In genomic region chr7:25530837-25531236, GRCm38 (mm10) we compare ENCODE assay signal across 29 mouse cellular contexts. TPM values are rescaled to one million over a fixed set of nuclear protein-coding genes. Genes with fewer than 3 reads are reported as not detected.
DNase-seq lines count a peak whose midpoint lies in the region; ATAC-seq and TF ChIP-seq lines count a peak whose summit lies in the region.
"Had no signal": no experiment of that assay in that cellular context is flagged by ENCODE, and none has a peak within 500 bp of the region (broad histone marks: within the 10 kb centered on the region; RNA-seq: fewer than 3 reads in every experiment).

No protein-coding gene starts in this region.

- H3K9ac ChIP-seq in ES-Bruce4 (ENCODE audit: low read depth, poor library complexity, severe bottlenecking) = no peak overlapping the region
- no peak overlapping the region for H3K9ac ChIP-seq in intestine, postnatal 0 days (ENCODE audit: low read depth, low read length)
- no peak overlapping the region for H3K9ac ChIP-seq in forebrain, embryonic 14.5 days (ENCODE audit: low read length)
- H3K9ac ChIP-seq in forebrain, embryonic 12.5 days = no peak overlapping the region
- H3K9ac ChIP-seq: embryonic facial prominence, embryonic 12.5 days; heart, embryonic 15.5 days; limb, embryonic 13.5 days; liver, embryonic 12.5 days had no signal

- H3K9me3 ChIP-seq in ES-Bruce4 (replicated peaks; ENCODE audit: control insufficient read depth, insufficient read depth, low read length, poor library complexity, severe bottlenecking) = peaks cover 24% of the 10 kb centered on the region
- no peaks in the 10 kb centered on the region for H3K9me3 ChIP-seq in intestine, postnatal 0 days (ENCODE audit: control insufficient read depth)
- no peaks in the 10 kb centered on the region for H3K9me3 ChIP-seq in forebrain, embryonic 14.5 days (replicated peaks; ENCODE audit: control insufficient read depth, low read length)
- H3K9me3 ChIP-seq in forebrain, embryonic 12.5 days = no peaks in the 10 kb centered on the region
- H3K9me3 ChIP-seq: embryonic facial prominence, embryonic 12.5 days; heart, embryonic 15.5 days; hindbrain, embryonic 10.5 days; limb, embryonic 13.5 days; liver, embryonic 12.5 days had no signal

- H3K27ac ChIP-seq in ES-Bruce4 (ENCODE audit: insufficient read depth, low read length) = peak overlapping the region; percentile 79
- H3K27ac ChIP-seq in intestine, postnatal 0 days (ENCODE audit: low read depth, low read length) = no peak overlapping the region
- H3K27ac ChIP-seq in forebrain, embryonic 14.5 days (ENCODE audit: low read depth, low read length) = no peak overlapping the region
- no peak overlapping the region for H3K27ac ChIP-seq in forebrain, embryonic 12.5 days
- H3K27ac ChIP-seq: embryonic facial prominence, embryonic 12.5 days; heart, embryonic 15.5 days; hindbrain, embryonic 10.5 days; limb, embryonic 13.5 days; liver, embryonic 12.5 days; stomach, postnatal 0 days had no signal

- H3K4me2 ChIP-seq in intestine, postnatal 0 days (replicated peaks; ENCODE audit: low read depth) = no peak overlapping the region
- no peak overlapping the region for H3K4me2 ChIP-seq in forebrain, embryonic 14.5 days (ENCODE audit: low read length)
- H3K4me2 ChIP-seq in forebrain, embryonic 12.5 days = no peak overlapping the region
- H3K4me2 ChIP-seq: embryonic facial prominence, embryonic 12.5 days; heart, embryonic 15.5 days; limb, embryonic 13.5 days; liver, embryonic 12.5 days; midbrain, embryonic 11.5 days had no signal

- peak; percentile 21 to 62 for DNase-seq in heart, adult 9 months (ENCODE audit: low spot score in 2 of 2)
- DNase-seq in heart, postnatal 36 days = no peak
- peak; percentile 87 for DNase-seq in R1 (ENCODE audit: low read depth, low spot score)
- DNase-seq in forebrain, embryonic 14.5 days (ENCODE audit: low spot score) = no peak
- DNase-seq: adrenal gland, adult 2 months; B cell, adult 2 months; cerebellum, adult 11-12 months; cerebellum, postnatal 10 days; gastrocnemius, postnatal 10 days; kidney, adult 11 months; lung, adult 18-20 months; lung, postnatal 14 days had no signal

- no peaks in the 10 kb centered on the region for H3K36me3 ChIP-seq in ES-Bruce4 (ENCODE audit: control insufficient read depth, insufficient read depth, low read length, poor library complexity, severe bottlenecking)
- no peaks in the 10 kb centered on the region for H3K36me3 ChIP-seq in intestine, postnatal 0 days (ENCODE audit: control insufficient read depth, insufficient read depth)
- H3K36me3 ChIP-seq in forebrain, embryonic 14.5 days (ENCODE audit: control insufficient read depth, insufficient read depth, low read length) = no peaks in the 10 kb centered on the region
- no peaks in the 10 kb centered on the region for H3K36me3 ChIP-seq in forebrain, embryonic 12.5 days (replicated peaks)
- H3K36me3 ChIP-seq: embryonic facial prominence, embryonic 12.5 days; heart, embryonic 15.5 days; hindbrain, embryonic 10.5 days; limb, embryonic 13.5 days; liver, embryonic 12.5 days had no signal

- intact Hi-C loops in heart, postnatal 36 days (cut with DNase I) = no loop called here

- H3K4me3 ChIP-seq in ES-Bruce4 (ENCODE audit: low read depth, low read length) = no peak overlapping the region
- H3K4me3 ChIP-seq in intestine, postnatal 0 days (ENCODE audit: low read depth, low read length) = no peak overlapping the region
- H3K4me3 ChIP-seq in forebrain, embryonic 14.5 days (ENCODE audit: low read depth, low read length) = no peak overlapping the region
- no peak overlapping the region for H3K4me3 ChIP-seq in forebrain, embryonic 12.5 days (replicated peaks)
- H3K4me3 ChIP-seq: embryonic facial prominence, embryonic 12.5 days; heart, embryonic 15.5 days; hindbrain, embryonic 10.5 days; limb, embryonic 13.5 days; liver, embryonic 12.5 days had no signal

- no peak for TF ChIP-seq POLR2A in ES-Bruce4 (IDR thresholded peaks at IDR 0.05; ENCODE audit: insufficient read depth, low read length)

- H3K27me3 ChIP-seq in ES-Bruce4 (ENCODE audit: control insufficient read depth, insufficient read depth, low read length, poor library complexity, severe bottlenecking) = no peaks in the 10 kb centered on the region
- no peaks in the 10 kb centered on the region for H3K27me3 ChIP-seq in intestine, postnatal 0 days (replicated peaks; ENCODE audit: control insufficient read depth, insufficient read depth, low read length)
- H3K27me3 ChIP-seq in forebrain, embryonic 14.5 days (replicated peaks; ENCODE audit: control insufficient read depth, insufficient read depth, low read length) = no peaks in the 10 kb centered on the region
- no peaks in the 10 kb centered on the region for H3K27me3 ChIP-seq in forebrain, embryonic 12.5 days
- H3K27me3 ChIP-seq: CH12.LX; embryonic facial prominence, embryonic 12.5 days; heart, embryonic 15.5 days; limb, embryonic 13.5 days; liver, embryonic 12.5 days had no signal

- 30% methylated on average over 2 of the region's 2 CpGs for WGBS in intestine, postnatal 0 days
- 82% methylated on average over 2 of the region's 2 CpGs for WGBS in forebrain, embryonic 14.5 days
- 72% methylated on average over 2 of the region's 2 CpGs for WGBS in forebrain, embryonic 12.5 days

- ATAC-seq in intestine, postnatal 0 days = peak; percentile 61
- ATAC-seq in forebrain, embryonic 14.5 days = no peak
- ATAC-seq in forebrain, embryonic 12.5 days (ENCODE audit: low FRiP score) = no peak
- ATAC-seq: hindbrain, embryonic 16.5 days; liver, embryonic 12.5 days had no signal

- TF ChIP-seq CTCF in ES-Bruce4 (IDR thresholded peaks at IDR 0.05; ENCODE audit: low read depth, low read length) = no peak
- TF ChIP-seq CTCF in intestine, postnatal 0 days (IDR thresholded peaks at IDR 0.05; ENCODE audit: low read depth) = no peak

- peak; percentile 91 for TF ChIP-seq EP300 in ES-Bruce4 (IDR thresholded peaks at IDR 0.05; ENCODE audit: insufficient read depth, low read depth, low read length)

- no peaks in the 10 kb centered on the region for H3K4me1 ChIP-seq in ES-Bruce4 (ENCODE audit: control insufficient read depth, insufficient read depth, low read length)
- no peaks in the 10 kb centered on the region for H3K4me1 ChIP-seq in intestine, postnatal 0 days (replicated peaks; ENCODE audit: control insufficient read depth, insufficient read depth, low read length)
- no peaks in the 10 kb centered on the region for H3K4me1 ChIP-seq in forebrain, embryonic 14.5 days (ENCODE audit: control insufficient read depth, insufficient read depth, low read length)
- no peaks in the 10 kb centered on the region for H3K4me1 ChIP-seq in forebrain, embryonic 12.5 days
- H3K4me1 ChIP-seq: embryonic facial prominence, embryonic 12.5 days; heart, embryonic 15.5 days; hindbrain, embryonic 10.5 days; limb, embryonic 13.5 days; liver, embryonic 12.5 days had no signal

RNA-seq across cellular contexts. Expression of gene Ceacam2, which starts 8.8 kb away (rescaled TPM):
- 1 to 10 TPM; 1.4 to 2.1 TPM for total RNA-seq in heart, postnatal 36 days (2021)
- not detected in 2 replicates for polyA plus RNA-seq in ES-Bruce4 (2011; ENCODE audit: insufficient read depth, insufficient read length, low read depth, missing spikeins)
- polyA plus RNA-seq in intestine, postnatal 0 days (2015; fragmentation: Nextera tagmentation; extraction: Ambion mirVana) = 0.20 and 0.37 TPM in 2 replicates
- polyA plus RNA-seq in forebrain, embryonic 14.5 days (2014; fragmentation: Nextera tagmentation; extraction: Ambion mirVana) = not detected in 2 replicates
- not detected in 2 replicates for polyA plus RNA-seq in forebrain, embryonic 12.5 days (2016; fragmentation: Nextera tagmentation; extraction: Ambion mirVana)
- total RNA-seq: CH12.LX; granulocyte monocyte progenitor cell, adult 5-6 weeks; monocyte, adult 5-6 weeks; neutrophil, adult 5-6 weeks had no signal
- polyA plus RNA-seq: adrenal gland, adult 2 months; embryonic facial prominence, embryonic 12.5 days; forebrain, embryonic 11.5 days; heart, embryonic 15.5 days; hindbrain, embryonic 10.5 days; kidney, embryonic 16.5 days; liver, embryonic 12.5 days; midbrain, embryonic 11.5 days; stomach, postnatal 0 days had no signal

RNA-seq across cellular contexts. Expression of gene Ceacam1, which starts 53.4 kb away (rescaled TPM):
- total RNA-seq in heart, postnatal 36 days (2021) = 10 to 100 TPM; 12.0 to 15.8 TPM
- polyA plus RNA-seq in ES-Bruce4 (2011; ENCODE audit: insufficient read depth, insufficient read length, low read depth, missing spikeins) = 1.1 and 1.5 TPM in 2 replicates
- 59.1 and 92.6 TPM in 2 replicates for polyA plus RNA-seq in intestine, postnatal 0 days (2015; fragmentation: Nextera tagmentation; extraction: Ambion mirVana)
- polyA plus RNA-seq in forebrain, embryonic 14.5 days (2014; fragmentation: Nextera tagmentation; extraction: Ambion mirVana) = 0.95 and 0.99 TPM in 2 replicates
- 0.23 and 0.51 TPM in 2 replicates for polyA plus RNA-seq in forebrain, embryonic 12.5 days (2016; fragmentation: Nextera tagmentation; extraction: Ambion mirVana)

Comparison
In these comparisons a context has a peak if more than half of its experiments do, and no peak if none do; other contexts are left out.
1. DNase-seq: peak in heart, adult 9 months (2 of 2) and R1 (single experiment); none in heart, postnatal 36 days (0 of 2) and forebrain, embryonic 14.5 days (single experiment).
2. RNA of gene Ceacam1, which starts 53.4 kb away (polyA plus RNA-seq): 59.1 to 92.6 TPM in intestine, postnatal 0 days; 1.1 to 1.5 TPM in ES-Bruce4, 0.95 to 0.99 TPM in forebrain, embryonic 14.5 days and 0.23 to 0.51 TPM in forebrain, embryonic 12.5 days; every median in the first group is over 10 times any median in the second.